Mouse (Mus musculus) neural tube, embryonic 12.5 days (tissue): ENCODE measurements around the gene Itgb7. TPM values are rescaled to one million over a fixed set of nuclear protein-coding genes. Genes with fewer than 3 reads are reported as not detected.
A peak's percentile ranks its signal among the peaks of the same experiment; 100 is the strongest.

Experiments used
- ATAC-seq: fragments of 200-750 bp; cut with Nextera tagmentation; 2 replicates; pipeline ENCODE4 v1.8.0; 2017; ENCODE audit warnings: low read depth, mild to moderate bottlenecking, moderate TSS enrichment, moderate library complexity; ENCODE audit not compliant: low FRiP score
- H3K27ac ChIP-seq: fragments of 300-500 bp; sonication (generic); 2 replicates; pipeline ENCODE4 v1.5.1; 2016
- H3K27me3 ChIP-seq: fragments of 300-500 bp; sonication (generic); replicated peaks from 2 replicates; pipeline ENCODE4 v1.6.1; 2016; ENCODE audit warnings: mild to moderate bottlenecking
- H3K36me3 ChIP-seq: fragments of 300-500 bp; sonication (generic); 2 replicates; pipeline ENCODE4 v1.6.1; 2016; ENCODE audit warnings: mild to moderate bottlenecking
- H3K4me1 ChIP-seq: fragments of 300-500 bp; sonication (generic); 2 replicates; pipeline ENCODE4 v1.6.1; 2016
- H3K4me2 ChIP-seq: fragments of 300-500 bp; sonication (generic); replicated peaks from 2 replicates; pipeline ENCODE4 v1.6.1; 2016; ENCODE audit warnings: mild to moderate bottlenecking
- H3K4me3 ChIP-seq: fragments of 300-500 bp; sonication (generic); 2 replicates; pipeline ENCODE4 v1.5.1; 2016
- H3K9ac ChIP-seq: fragments of 300-500 bp; sonication (generic); 2 replicates; pipeline ENCODE4 v1.6.1; 2016; ENCODE audit warnings: mild to moderate bottlenecking
- H3K9me3 ChIP-seq: fragments of 300-500 bp; sonication (generic); 2 replicates; pipeline ENCODE4 v1.6.1; 2016; ENCODE audit warnings: mild to moderate bottlenecking
- WGBS: fragments of 180-500 bp; shearing (Covaris S2); methylation state at CpG from one replicate; pipeline ENCODE4 v1.1.7; 2016; 5-methylcytosine and 5-hydroxymethylcytosine counted together
- polyA plus RNA-seq: library from polyadenylated mRNA; unstranded; fragments of >200 nt; fragmentation: Nextera tagmentation; extraction: Ambion mirVana; gene quantifications from 2 replicates; pipeline ENCODE4 v1.2.1, GENCODE M21; 2016

Gene Itgb7
- polyA plus RNA-seq, result 0.29 and 0.79 TPM in 2 replicates

DNA sequence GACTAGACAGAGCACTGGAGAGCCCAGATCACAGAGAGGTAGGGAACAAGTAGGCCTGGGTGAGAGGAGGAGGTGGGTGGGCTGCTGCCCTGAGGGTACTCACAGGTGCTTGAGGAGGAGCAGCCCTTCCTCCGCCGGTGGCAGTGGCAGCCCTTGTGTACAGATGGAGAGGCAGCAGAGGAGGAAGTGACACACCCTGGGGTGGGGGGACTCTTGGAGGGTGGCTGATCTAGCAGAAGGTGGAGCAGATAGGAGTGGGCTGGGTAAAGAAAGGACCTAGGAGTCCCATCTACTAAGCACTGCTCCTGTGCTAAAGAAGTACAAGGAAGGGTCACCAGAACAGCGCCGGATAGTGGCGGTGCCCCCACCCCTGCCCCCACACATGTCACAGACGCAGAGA is at the start of gene Itgb7:
TSS of gene Itgb7 (minus strand) at position 197 of the 400 bp plus-strand sequence.
- H3K27me3 ChIP-seq, result no peaks in the 10 kb centered on the region
- H3K9ac ChIP-seq, result no peak within 1 kb of the TSS
- WGBS, result 59% methylated on average over 6 of the region's 6 CpGs
- no peak for ATAC-seq
- H3K36me3 ChIP-seq, result 0 out of 2 replicates have a peak, but pooled peaks cover 4% of the 10 kb centered on the region
- H3K4me2 ChIP-seq, result no peak within 1 kb of the TSS
- H3K4me1 ChIP-seq, result no peaks in the 10 kb centered on the region; the same call in 1 of the 2 replicates
- no peaks in the 10 kb centered on the region for H3K9me3 ChIP-seq
- H3K4me3 ChIP-seq, result no peak within 1 kb of the TSS
- no peak within 1 kb of the TSS for H3K27ac ChIP-seq

DNA sequence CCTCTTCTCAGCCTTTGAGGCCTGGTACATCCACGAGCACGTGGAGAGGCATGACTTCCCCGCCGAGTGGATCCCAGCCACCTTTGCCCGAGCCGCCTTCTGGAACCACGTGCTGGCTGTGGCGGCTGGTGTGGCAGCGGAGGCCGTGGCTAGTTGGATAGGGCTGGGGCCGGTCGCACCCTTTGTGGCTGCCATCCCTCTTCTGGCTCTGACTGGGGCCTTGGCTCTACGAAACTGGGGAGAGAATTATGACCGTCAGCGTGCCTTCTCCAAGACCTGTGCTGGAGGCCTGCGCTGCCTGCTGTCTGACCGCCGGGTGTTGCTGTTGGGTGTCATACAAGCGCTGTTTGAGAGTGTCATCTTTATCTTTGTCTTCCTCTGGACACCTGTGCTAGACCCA is 48.9 kb upstream of the Itgb7 start:
- Histone ChIP-seq H3K9ac (peak overlapping the region; percentile 74; the same call in 1 of the 2 replicates), H3K27me3 (no peaks in the 10 kb centered on the region), H3K9me3 (no peaks in the 10 kb centered on the region), H3K4me2 (peak overlapping the region; percentile 96), H3K4me1 (peaks cover 14% of the 10 kb centered on the region), H3K27ac (no peak overlapping the region), H3K4me3 (no peak overlapping the region), H3K36me3 (peaks cover 25% of the 10 kb centered on the region)
- 95% methylated on average over 19 of the region's 19 CpGs for WGBS
- ATAC-seq, result no peak

DNA sequence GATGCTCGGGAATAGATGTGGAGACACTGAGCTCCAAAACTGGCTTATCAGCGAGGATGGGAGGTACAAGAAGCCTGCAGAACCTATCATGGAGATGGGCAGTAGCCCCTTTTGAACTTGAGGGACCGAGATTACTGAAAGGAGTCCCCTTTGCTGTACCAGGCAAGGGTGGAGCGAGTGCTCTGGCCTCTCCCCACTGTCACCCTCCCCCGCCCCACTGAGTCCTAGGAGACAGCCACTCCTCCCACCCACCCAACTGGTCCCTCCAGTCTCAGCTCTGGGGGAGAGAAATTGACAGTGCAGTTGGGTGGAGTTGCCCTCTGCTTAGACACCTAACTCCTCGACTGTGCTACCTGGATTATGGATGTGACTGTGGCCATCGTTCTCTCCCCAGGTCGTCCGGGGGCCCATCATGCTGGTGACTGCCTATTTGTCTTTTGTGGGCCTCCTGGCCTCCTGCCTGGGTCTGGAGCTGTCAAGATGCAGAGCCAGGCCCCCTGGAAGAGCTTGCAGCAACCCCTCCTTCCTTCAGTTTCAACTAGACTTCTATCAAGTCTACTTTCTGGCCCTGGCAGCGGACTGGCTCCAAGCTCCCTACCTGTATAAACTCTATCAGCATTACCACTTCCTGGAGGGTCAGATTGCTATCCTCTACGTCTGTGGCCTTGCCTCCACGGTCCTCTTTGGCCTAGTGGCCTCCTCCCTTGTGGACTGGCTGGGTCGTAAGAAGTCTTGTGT is 48.2 kb upstream of the Itgb7 start:
- H3K36me3 ChIP-seq, result peaks cover 25% of the 10 kb centered on the region
- H3K27me3 ChIP-seq, result no peaks in the 10 kb centered on the region
- 33% methylated on average over 13 of the region's 13 CpGs for WGBS
- peak overlapping the region; percentile 74 for H3K9ac ChIP-seq
- H3K4me3 ChIP-seq, result peak overlapping the region; percentile 86
- H3K4me1 ChIP-seq, result peaks cover 14% of the 10 kb centered on the region
- peak; percentile 27; the same call in 1 of the 2 replicates for ATAC-seq
- peak overlapping the region; percentile 96 for H3K4me2 ChIP-seq
- H3K27ac ChIP-seq, result no peak overlapping the region
- no peaks in the 10 kb centered on the region for H3K9me3 ChIP-seq

DNA sequence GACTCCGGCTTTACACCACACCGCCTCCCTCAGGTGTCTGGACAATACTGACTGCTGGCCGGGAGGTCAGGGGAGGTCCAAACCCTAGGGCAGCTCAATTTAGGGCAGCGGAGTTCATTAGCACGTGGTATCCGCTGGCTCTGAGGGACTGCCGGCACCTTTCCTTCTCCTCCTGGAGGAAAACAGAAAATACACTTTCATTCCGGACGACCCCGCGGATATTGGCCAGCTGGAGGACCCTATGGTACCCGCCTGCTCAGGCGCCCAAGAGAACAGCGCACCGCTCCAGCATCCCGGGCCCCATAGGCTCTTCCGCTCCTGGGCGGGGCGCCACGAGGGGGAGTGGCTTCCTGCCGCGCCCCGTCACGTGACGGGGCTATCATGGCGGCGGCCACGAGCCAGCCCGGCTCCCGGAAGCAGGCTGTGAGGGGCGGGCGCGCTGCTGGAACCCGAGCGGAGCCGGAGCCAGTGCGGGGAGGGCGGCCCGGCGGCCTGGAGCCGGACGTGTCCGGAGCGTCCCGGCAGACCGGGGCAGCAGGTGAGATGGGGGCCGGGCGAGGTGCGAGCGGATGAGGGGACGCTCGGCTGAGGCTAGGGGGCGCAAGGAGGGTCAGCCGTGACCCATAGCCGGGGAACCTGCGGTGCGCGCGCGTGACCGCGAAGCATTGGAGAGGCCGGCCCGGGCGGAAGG is 47.5 kb upstream of the Itgb7 start, which contains the start of gene Mfsd5:
TSS of gene Mfsd5 (plus strand) at position 363 of the 691 bp plus-strand sequence.
- under 1% methylated on average over 65 of the region's 65 CpGs for WGBS
- H3K36me3 ChIP-seq, result peaks cover 25% of the 10 kb centered on the region
- peak; percentile 97 for ATAC-seq

DNA sequence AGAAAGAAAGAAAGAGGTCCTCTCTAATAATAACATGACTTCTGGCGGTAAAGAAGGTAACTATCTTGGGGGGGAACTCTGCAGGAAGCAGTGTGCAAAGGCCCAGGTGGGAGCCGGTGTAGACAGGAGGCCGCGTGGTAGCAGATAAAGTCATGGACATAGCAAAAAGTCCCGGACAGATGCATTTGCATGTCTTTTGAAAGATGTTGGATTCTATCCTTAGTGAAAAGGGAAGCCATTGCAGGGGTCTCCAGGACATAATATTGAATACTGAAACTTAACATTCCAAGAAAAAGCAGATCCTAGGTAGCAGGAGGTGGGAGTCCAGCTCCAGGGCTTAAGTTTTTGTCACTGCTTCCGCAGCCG is 47.0 kb upstream of the Itgb7 start:
- Histone ChIP-seq H3K4me1 (peaks cover 14% of the 10 kb centered on the region), H3K27me3 (no peaks in the 10 kb centered on the region), H3K27ac (peak overlapping the region; percentile 53; the same call in 1 of the 2 replicates), H3K9me3 (no peaks in the 10 kb centered on the region), H3K4me2 (peak overlapping the region; percentile 96), H3K4me3 (peak overlapping the region; percentile 86), H3K36me3 (peaks cover 25% of the 10 kb centered on the region), H3K9ac (peak overlapping the region; percentile 74)
- ATAC-seq, result 0 out of 2 replicates have a peak, but pooled peaks have one; percentile 11
- WGBS, result 33% methylated on average over 7 of the region's 7 CpGs

More for the DNA sequence above, 47.5 kb upstream of the Itgb7 start, which contains the start of gene Mfsd5:
- Histone ChIP-seq H3K4me3 (peak within 1 kb of the TSS; percentile 86), H3K27ac (peak within 1 kb of the TSS; percentile 53; the same call in 1 of the 2 replicates), H3K27me3 (no peaks in the 10 kb centered on the region), H3K4me2 (peak within 1 kb of the TSS; percentile 96), H3K4me1 (peaks cover 14% of the 10 kb centered on the region), H3K9me3 (no peaks in the 10 kb centered on the region), H3K9ac (peak within 1 kb of the TSS; percentile 74)

DNA sequence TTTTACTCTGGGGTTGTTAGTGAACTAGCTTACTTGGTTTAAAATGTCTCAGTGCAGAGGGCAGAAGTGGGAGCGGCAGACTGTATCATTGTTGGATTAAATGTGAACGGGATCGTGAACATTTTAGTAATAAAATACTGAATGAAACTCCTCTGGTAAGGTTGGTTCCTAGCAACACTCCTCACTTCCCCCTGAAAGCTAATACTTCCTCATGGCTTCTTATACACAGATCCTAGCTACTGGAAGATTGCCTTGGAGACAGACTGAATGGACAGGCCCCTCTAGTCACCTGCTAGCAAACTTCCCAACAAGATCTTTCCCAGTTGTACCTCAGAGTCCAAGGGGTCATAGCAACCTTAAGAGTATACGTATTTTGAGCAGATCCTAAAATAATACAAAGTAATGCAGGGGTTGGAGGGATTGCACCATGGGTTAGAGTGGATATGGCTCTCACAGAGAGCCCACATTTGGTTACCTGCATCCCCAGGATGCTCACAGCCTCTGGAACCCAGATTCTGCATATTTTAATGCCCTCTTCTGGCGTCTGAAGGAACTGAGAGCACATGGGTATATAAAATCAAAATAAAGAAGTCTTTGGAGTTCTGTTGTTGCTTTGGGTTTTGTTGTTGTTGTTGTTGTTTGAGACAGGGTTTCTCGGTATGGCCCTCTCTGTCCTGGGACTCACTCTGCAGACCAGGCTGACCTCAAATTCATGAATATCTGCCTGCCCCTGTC is 42.4 kb upstream of the Itgb7 start:
- Histone ChIP-seq H3K9me3 (no peaks in the 10 kb centered on the region), H3K4me2 (no peak overlapping the region), H3K27me3 (peaks cover 21% of the 10 kb centered on the region; the same call in 1 of the 2 replicates), H3K4me3 (no peak overlapping the region), H3K9ac (no peak overlapping the region), H3K36me3 (no peaks in the 10 kb centered on the region), H3K27ac (no peak overlapping the region), H3K4me1 (peaks cover 13% of the 10 kb centered on the region)
- 75% methylated on average over 6 of the region's 6 CpGs for WGBS
- ATAC-seq, result no peak

DNA sequence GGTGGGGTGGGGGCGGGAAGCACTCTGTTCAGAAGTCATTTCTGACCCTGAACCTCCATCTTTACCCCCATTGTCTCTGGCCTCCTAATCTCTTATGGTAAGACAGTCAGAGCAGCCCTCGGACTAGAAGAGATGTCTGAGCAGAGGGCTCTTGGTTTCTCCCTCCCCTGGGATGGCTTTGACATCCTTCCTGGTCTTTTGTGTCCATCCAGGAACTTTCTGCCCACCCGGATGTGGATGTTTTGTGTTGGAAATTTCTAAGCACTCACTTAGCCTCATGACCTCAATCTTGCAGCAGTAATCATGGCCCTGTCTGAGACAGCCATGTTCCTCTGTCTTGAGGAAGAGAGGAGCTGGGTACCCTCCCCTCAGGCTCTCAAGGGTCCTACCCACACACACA is 39.7 kb upstream of the Itgb7 start:
- no peak overlapping the region for H3K27ac ChIP-seq
- no peaks in the 10 kb centered on the region for H3K9me3 ChIP-seq
- peaks cover 9% of the 10 kb centered on the region for H3K4me1 ChIP-seq
- H3K9ac ChIP-seq, result no peak overlapping the region
- peak overlapping the region; percentile 48; the same call in 1 of the 2 replicates for H3K4me2 ChIP-seq
- ATAC-seq, result no peak
- H3K4me3 ChIP-seq, result no peak overlapping the region
- H3K36me3 ChIP-seq, result no peaks in the 10 kb centered on the region
- H3K27me3 ChIP-seq, result peaks cover 21% of the 10 kb centered on the region; the same call in 1 of the 2 replicates
- WGBS, result 25% methylated on average over 3 of the region's 3 CpGs

DNA sequence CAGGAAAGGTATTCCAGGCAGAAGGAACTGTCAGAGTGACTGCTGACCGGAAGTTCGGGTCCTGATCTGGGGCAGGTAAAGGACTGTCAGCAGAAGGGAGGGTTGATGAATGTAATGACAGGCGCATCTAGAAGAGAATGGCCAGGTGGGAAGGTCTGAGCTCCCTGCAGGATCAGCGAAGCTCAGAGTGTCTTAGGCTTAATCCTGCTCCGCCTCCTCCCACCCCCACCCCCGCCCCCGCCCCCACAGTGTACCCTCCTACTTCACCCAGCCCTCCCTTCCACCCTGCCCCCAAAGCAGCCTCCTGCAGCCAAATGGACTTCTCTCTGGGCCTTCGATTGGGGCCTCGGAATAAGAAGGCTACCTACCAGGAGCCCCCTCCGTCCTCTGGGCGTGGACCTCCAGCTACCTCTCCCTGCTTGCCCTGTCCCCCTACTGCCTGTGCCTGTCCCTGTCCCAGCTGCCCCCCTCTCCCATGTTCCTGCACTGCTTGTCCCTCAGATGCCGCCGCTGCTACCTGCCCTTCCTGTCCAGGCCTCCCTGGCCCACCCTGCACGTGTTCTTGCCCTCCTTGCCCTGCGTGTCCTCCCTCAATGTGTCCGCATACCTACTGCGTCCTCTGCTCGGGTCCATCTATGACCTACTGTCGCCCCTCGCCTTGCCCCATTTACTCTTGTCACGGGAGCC is 38.7 kb upstream of the Itgb7 start, which contains the start of gene Gm9918:
TSS of gene Gm9918 (plus strand) at position 290 of the 687 bp plus-strand sequence.
- Histone ChIP-seq H3K4me3 (0 out of 2 replicates have a peak within 1 kb of the TSS, but pooled peaks have one; percentile 7), H3K9ac (no peak within 1 kb of the TSS)
- no peak for ATAC-seq

DNA sequence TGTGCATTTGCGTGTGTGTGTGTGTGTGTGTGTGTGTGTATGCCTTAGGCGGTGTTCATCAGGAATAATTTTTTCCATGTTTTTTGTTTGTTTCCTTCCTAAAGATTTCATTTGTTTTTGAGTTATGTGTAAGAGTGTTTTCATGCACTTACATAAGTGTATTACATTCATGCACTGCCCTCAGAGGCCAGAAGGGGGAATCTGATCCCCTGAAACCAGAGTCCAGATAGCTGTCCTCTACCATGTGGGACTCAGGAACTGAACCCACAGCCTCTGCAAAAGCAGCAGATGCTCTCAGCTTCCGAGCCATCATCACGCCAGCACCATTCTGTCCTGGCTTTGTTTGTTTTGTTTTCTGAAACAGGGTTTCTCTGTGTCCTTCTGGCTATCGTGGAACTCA is 33.8 kb upstream of the Itgb7 start:
- H3K9ac ChIP-seq, result no peak overlapping the region
- peaks cover 13% of the 10 kb centered on the region; the same call in 1 of the 2 replicates for H3K27me3 ChIP-seq
- no peaks in the 10 kb centered on the region for H3K9me3 ChIP-seq
- no peak overlapping the region for H3K4me2 ChIP-seq
- no peak for ATAC-seq
- peaks cover 3% of the 10 kb centered on the region for H3K4me1 ChIP-seq
- WGBS, result 87% methylated on average over 5 of the region's 5 CpGs
- no peak overlapping the region for H3K27ac ChIP-seq
- no peak overlapping the region for H3K4me3 ChIP-seq
- H3K36me3 ChIP-seq, result no peaks in the 10 kb centered on the region

More for the DNA sequence above, 38.7 kb upstream of the Itgb7 start, which contains the start of gene Gm9918:
- WGBS, result 13% methylated on average over 21 of the region's 21 CpGs
- Histone ChIP-seq H3K4me2 (peak within 1 kb of the TSS; percentile 48), H3K4me1 (peaks cover 9% of the 10 kb centered on the region), H3K9me3 (no peaks in the 10 kb centered on the region), H3K27me3 (peaks cover 21% of the 10 kb centered on the region; the same call in 1 of the 2 replicates), H3K27ac (no peak within 1 kb of the TSS), H3K36me3 (no peaks in the 10 kb centered on the region)

DNA sequence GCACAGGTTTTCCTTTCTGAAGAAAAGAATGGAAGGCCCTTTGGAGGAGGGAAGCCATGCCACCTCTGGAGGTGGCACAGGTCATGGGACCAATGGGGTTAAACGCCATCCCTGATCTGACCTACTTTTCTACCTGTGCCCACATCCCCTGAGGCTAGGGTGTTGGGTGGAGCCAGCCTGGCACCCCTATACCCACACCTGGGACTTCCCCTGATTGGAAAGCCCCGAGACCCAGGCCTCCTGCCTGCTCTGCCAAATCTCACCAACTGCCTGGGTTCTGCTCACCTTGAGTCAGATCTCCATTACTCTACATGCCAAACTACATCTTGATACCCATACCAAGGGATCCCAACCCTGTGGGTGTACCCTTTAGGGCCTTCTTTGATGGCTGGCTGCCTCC is 31.3 kb upstream of the Itgb7 start:
- no peak for ATAC-seq
- H3K4me2 ChIP-seq, result no peak overlapping the region
- H3K27ac ChIP-seq, result no peak overlapping the region
- H3K27me3 ChIP-seq, result peaks cover 16% of the 10 kb centered on the region
- H3K4me1 ChIP-seq, result peaks cover 10% of the 10 kb centered on the region
- no peak overlapping the region for H3K9ac ChIP-seq
- no peaks in the 10 kb centered on the region for H3K9me3 ChIP-seq
- no peaks in the 10 kb centered on the region for H3K36me3 ChIP-seq
- H3K4me3 ChIP-seq, result no peak overlapping the region
- 76% methylated on average over 2 of the region's 2 CpGs for WGBS

DNA sequence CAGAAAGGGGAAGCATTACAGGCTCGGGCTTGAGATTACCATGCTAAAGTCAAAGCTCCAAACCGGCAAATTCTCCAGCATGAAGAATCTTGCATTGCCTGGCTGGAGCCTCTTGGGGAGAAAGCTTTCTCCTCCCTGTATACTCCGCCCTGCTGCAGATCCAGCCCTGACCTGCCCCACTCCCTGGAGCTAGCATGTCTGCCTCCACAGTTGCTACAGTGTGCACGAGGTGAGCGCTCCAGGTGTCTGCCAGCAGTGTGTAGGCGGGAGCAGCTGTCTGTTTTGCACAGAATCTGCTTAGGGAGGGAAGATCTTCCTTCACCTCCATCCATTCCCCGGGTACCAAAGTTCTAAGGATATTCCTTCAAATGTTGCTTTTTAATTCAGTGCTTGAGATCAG is 30.8 kb upstream of the Itgb7 start:
- H3K27me3 ChIP-seq, result peaks cover 20% of the 10 kb centered on the region
- no peak overlapping the region for H3K4me3 ChIP-seq
- peaks cover 15% of the 10 kb centered on the region for H3K4me1 ChIP-seq
- whole genome bisulfite sequencing, result 62% methylated on average over 7 of the region's 7 CpGs
- H3K36me3 ChIP-seq, result no peaks in the 10 kb centered on the region
- H3K27ac ChIP-seq, result no peak overlapping the region
- ATAC-seq, result no peak
- no peaks in the 10 kb centered on the region for H3K9me3 ChIP-seq
- no peak overlapping the region for H3K4me2 ChIP-seq
- H3K9ac ChIP-seq, result no peak overlapping the region
